Mouse (Mus musculus) limb, embryonic 13.5 days (tissue): ENCODE measurements around the gene Tinf2. TPM values are rescaled to one million over a fixed set of nuclear protein-coding genes. Genes with fewer than 3 reads are reported as not detected.
A peak's percentile ranks its signal among the peaks of the same experiment; 100 is the strongest.

Experiments used
- ATAC-seq: fragments of 200-750 bp; cut with Nextera tagmentation; 2 replicates; pipeline ENCODE4 v1.8.0; 2017; ENCODE audit warnings: low read depth, moderate number of reproducible peaks, moderate TSS enrichment; ENCODE audit not compliant: low FRiP score
- H3K27ac ChIP-seq: fragments of 300-500 bp; sonication (generic); 2 replicates; pipeline ENCODE4 v1.5.1; 2015; ENCODE audit warnings: inconsistent platforms, mild to moderate bottlenecking, moderate library complexity
- H3K27me3 ChIP-seq: fragments of 300-500 bp; sonication (generic); 2 replicates; pipeline ENCODE4 v1.6.1; 2015; ENCODE audit warnings: mild to moderate bottlenecking, inconsistent platforms
- H3K36me3 ChIP-seq: fragments of 300-500 bp; sonication (generic); 2 replicates; pipeline ENCODE4 v1.6.1; 2015; ENCODE audit warnings: inconsistent platforms, mild to moderate bottlenecking, moderate library complexity
- H3K4me1 ChIP-seq: fragments of 300-500 bp; sonication (generic); 2 replicates; pipeline ENCODE4 v1.6.1; 2015; ENCODE audit warnings: inconsistent platforms
- H3K4me2 ChIP-seq: fragments of 300-500 bp; sonication (generic); replicated peaks from 2 replicates; pipeline ENCODE4 v1.6.1; 2015; ENCODE audit warnings: inconsistent platforms, mild to moderate bottlenecking, moderate library complexity
- H3K4me3 ChIP-seq: fragments of 300-500 bp; sonication (generic); 2 replicates; pipeline ENCODE4 v1.5.1; 2015; ENCODE audit warnings: moderate library complexity, mild to moderate bottlenecking, inconsistent platforms
- H3K9ac ChIP-seq: fragments of 300-500 bp; sonication (generic); 2 replicates; pipeline ENCODE4 v1.6.1; 2015; ENCODE audit warnings: mild to moderate bottlenecking, inconsistent platforms
- H3K9me3 ChIP-seq: fragments of 300-500 bp; sonication (generic); 2 replicates; pipeline ENCODE4 v1.6.1; 2016; ENCODE audit warnings: inconsistent platforms
- WGBS: fragments of 180-500 bp; shearing (Covaris S2); methylation state at CpG from one replicate; pipeline ENCODE4 v1.1.7; 2015; 5-methylcytosine and 5-hydroxymethylcytosine counted together
- polyA plus RNA-seq: library from polyadenylated mRNA; unstranded; fragments of >200 nt; fragmentation: Nextera tagmentation; extraction: Ambion mirVana; gene quantifications from 2 replicates; pipeline ENCODE4 v1.2.1, GENCODE M21; 2015

The Tinf2 gene
- 43.4 and 44.0 TPM in 2 replicates for polyA plus RNA-seq

DNA sequence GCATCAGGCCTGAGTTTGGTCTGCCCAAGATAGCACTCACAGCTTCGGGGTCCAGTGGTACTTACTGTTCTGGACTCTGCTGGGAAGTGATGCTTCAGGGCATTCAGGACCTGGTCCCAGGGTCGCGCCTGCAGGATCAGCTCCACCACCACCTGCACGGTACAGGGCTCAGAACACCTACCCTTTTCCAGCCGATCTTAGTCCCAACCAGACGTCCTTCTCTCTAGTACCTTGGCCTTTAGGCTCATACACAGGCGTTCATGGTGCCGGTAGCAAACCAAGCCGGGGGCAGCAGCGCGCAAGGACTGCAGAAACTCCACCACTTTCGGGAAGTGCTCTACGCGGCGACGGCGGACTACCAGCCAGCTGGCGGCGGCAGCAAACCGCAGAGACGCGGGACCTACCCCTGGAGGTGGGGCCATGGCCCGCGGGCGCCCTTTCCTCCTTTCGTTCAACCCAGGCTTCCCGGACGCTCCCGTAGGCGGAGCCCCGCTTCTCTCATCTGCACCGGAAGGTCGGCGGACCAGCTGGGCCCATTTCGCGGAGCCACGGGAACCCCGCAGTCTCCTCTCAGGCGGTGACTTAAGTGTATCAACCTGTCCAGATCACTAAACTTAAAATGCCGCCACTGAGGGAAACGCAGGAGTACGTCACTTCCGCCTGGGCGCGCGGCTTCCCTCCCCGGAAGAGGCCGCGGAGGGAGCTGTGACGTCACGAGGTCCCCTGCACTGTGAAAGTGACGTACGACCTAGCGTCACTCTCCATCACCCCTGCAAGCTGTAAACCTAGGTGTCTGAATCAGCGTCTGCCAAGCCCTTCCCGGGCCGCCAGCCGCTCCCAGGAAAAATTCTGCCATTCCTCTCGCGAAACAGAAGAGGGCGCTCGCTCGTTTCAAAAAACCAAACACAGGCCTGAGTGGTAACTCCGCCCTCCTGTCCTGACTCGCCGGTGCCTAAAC, at the start of gene Tinf2:
Tinf2 (minus strand) TSS at position 661 of the 958 bp plus-strand sequence.
- peak within 1 kb of the TSS; percentile 82 for H3K27ac ChIP-seq
- peak within 1 kb of the TSS; percentile 81 for H3K4me2 ChIP-seq
- peak within 1 kb of the TSS; percentile 78 for H3K4me3 ChIP-seq
- WGBS: under 1% methylated on average over 66 of the region's 66 CpGs
- H3K9ac ChIP-seq: peak within 1 kb of the TSS; percentile 83
- peaks cover 10% of the 10 kb centered on the region for H3K4me1 ChIP-seq
- ATAC-seq: peak; percentile 97
- H3K36me3 ChIP-seq: peaks cover 41% of the 10 kb centered on the region
- H3K9me3 ChIP-seq: no peaks in the 10 kb centered on the region
- no peaks in the 10 kb centered on the region for H3K27me3 ChIP-seq

DNA sequence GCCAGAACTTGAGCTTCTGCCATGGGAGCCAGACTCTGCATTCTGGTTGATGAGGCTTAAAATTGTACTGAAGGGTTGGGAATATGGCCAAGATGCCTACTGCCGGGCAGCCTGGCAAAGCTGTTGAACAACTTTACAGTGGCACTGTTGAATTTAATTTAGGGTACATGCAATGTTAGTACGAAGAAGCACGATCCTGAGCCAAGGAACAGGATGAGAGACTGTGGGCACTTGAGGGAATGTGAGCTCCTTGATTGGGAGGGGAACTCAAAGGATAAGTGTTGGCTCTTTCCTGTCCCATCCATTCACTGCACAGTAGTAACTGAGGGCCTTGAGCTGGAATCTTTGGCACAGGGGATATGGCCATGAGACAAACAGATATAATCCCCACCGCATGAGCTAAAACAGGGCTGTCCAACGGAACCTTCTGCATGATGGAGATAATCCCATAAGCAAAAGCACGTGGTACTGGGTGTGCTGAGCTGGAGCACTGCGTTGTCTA, 49.0 kb upstream of the Tinf2 start:
- H3K4me1 ChIP-seq: no peaks in the 10 kb centered on the region
- ATAC-seq: no peak
- 83% methylated on average over 7 of the region's 7 CpGs for WGBS
- no peaks in the 10 kb centered on the region for H3K9me3 ChIP-seq
- H3K4me3 ChIP-seq: no peak overlapping the region
- H3K27ac ChIP-seq: no peak overlapping the region
- H3K27me3 ChIP-seq: no peaks in the 10 kb centered on the region
- no peak overlapping the region for H3K4me2 ChIP-seq
- no peak overlapping the region for H3K9ac ChIP-seq
- no peaks in the 10 kb centered on the region for H3K36me3 ChIP-seq

DNA sequence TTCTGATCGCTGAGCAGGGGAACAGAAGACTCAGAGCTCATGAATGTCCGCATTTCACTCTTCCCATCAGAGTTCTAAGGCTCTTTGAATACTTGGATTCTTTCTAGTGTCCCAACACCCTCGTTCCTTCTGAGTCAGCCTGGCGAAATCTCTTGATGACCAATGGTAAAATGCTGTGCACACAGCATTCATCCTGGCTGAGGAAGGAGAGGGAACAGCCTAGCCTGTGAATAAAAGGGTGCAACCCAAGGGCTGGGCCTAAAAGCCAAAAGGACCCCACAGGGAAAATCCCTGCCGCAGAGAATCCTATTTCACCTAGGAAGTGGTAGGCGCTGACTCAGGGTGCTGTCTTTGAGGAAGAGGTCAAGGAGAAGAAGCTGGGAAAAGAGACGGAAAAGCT, 48.5 kb upstream of the Tinf2 start:
- H3K9me3 ChIP-seq: no peaks in the 10 kb centered on the region
- no peak overlapping the region for H3K4me3 ChIP-seq
- H3K27ac ChIP-seq: no peak overlapping the region
- H3K4me2 ChIP-seq: no peak overlapping the region
- ATAC-seq: no peak
- no peaks in the 10 kb centered on the region for H3K36me3 ChIP-seq
- no peaks in the 10 kb centered on the region for H3K4me1 ChIP-seq
- H3K27me3 ChIP-seq: no peaks in the 10 kb centered on the region
- no peak overlapping the region for H3K9ac ChIP-seq
- WGBS: 82% methylated on average over 7 of the region's 7 CpGs

DNA sequence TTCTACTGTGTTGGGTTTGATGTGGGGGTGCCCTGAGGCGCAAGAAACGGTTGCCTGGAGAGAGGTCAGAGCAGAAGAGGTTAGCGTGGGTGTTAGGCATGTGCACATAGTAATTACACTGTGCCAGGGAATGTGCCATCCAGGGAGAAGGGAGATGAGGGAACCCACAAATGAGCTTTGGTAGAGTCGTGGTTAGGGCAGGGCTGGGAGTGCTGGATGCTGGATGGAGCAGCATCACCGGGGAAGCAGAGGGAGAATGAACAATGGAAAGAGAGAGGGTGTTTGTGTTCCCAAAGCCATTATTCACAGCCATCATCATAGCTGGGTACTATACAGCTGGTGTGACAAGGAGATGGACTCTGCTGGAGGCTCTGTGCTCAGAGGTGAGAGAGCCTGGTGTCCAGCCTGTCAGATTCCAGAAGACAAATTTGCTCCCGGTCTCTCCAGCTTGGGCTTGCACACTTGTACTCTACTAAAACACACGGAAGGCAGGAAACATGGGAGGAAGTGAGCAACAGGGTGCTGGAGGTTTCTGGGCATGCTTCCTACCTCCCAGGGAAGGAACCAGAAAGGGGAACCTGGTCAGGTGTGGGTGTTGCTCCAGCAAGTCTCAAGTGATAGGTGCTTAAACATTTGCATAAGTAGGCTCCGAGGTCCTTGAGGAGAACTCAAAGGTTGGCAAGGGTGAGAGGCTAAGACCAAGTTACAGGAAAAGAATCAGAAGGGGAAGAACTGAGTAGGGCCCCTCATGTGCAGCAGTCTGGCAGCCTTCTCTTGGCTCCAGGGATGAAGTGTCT, 46.5 kb upstream of the Tinf2 start:
- 69% methylated on average over 8 of the region's 8 CpGs for WGBS
- Histone ChIP-seq H3K9ac (no peak overlapping the region), H3K4me1 (no peaks in the 10 kb centered on the region), H3K4me2 (no peak overlapping the region), H3K36me3 (no peaks in the 10 kb centered on the region), H3K27me3 (no peaks in the 10 kb centered on the region), H3K4me3 (no peak overlapping the region), H3K9me3 (no peaks in the 10 kb centered on the region), H3K27ac (no peak overlapping the region)
- ATAC-seq: no peak

DNA sequence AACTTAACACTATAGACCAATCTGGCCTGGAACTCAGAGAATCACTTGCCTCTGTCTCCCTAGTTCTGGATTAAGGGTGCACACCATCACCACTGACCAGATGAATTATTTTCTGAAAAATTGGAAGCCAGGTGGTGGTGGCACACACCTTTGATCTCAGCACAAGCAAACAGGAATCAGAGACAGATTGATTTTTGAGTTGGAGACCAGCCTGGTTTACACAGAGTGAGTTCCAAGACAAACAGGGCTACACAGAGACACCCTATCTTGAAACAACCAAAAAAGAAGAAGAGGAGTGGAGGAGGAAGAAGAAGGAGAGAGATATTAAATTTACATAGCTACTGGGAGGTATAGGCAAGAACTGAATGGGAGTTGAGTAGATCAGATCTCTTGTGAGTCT, 44.6 kb upstream of the Tinf2 start:
- no peak overlapping the region for H3K4me2 ChIP-seq
- H3K27me3 ChIP-seq: no peaks in the 10 kb centered on the region
- no peaks in the 10 kb centered on the region for H3K9me3 ChIP-seq
- ATAC-seq: no peak
- H3K36me3 ChIP-seq: no peaks in the 10 kb centered on the region
- H3K4me3 ChIP-seq: no peak overlapping the region
- no peak overlapping the region for H3K27ac ChIP-seq
- no peak overlapping the region for H3K9ac ChIP-seq
- peaks cover 6% of the 10 kb centered on the region; the same call in 1 of the 2 replicates for H3K4me1 ChIP-seq

DNA sequence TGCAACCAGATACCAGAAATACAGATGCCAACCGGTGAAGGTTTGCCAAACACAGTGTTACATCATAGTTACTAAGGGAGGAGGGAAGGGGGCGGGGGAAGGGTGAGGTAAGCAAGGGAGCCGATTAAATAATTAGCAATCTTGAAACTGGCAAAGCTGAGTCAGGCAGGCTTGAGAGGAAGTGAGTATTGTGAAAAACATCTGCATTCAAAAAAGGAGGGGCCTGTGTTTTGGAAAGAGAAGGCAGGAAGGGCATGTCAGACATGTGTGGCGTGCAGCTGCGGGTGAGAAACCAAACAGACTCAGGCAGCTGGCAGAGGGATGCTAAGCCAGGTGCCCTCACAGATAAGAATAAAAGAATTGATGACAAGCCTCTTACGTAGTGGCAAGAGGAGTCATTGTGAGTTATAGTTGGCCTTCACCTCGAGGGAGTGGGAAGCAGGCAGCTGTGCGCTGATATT, 42.8 kb upstream of the Tinf2 start:
- Histone ChIP-seq H3K27ac (no peak overlapping the region), H3K9me3 (no peaks in the 10 kb centered on the region), H3K9ac (no peak overlapping the region), H3K27me3 (no peaks in the 10 kb centered on the region), H3K4me2 (no peak overlapping the region), H3K4me3 (no peak overlapping the region), H3K4me1 (peaks cover 14% of the 10 kb centered on the region; the same call in 1 of the 2 replicates), H3K36me3 (peaks cover 7% of the 10 kb centered on the region; the same call in 1 of the 2 replicates)
- WGBS: 64% methylated on average over 8 of the region's 8 CpGs
- ATAC-seq: no peak

DNA sequence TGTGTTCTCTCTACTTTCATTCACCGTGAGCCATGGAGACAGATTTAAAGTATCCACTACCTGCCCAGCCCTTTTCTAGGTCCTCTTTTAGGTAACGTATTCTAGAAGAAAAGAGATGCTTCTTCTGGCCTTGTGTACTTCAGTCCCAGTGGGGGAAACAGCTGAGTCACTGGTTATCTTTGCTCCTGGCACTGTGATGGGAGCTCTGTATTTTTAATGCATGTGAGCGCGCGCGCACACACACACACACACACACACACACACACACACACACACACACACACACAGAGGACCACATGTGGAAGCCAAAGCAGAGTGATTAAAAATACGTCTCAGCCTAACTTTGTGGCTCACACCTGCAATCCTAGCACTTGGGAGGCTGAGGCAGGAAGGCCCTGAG, 41.8 kb upstream of the Tinf2 start:
- H3K36me3 ChIP-seq: peaks cover 16% of the 10 kb centered on the region
- 88% methylated on average over 7 of the region's 7 CpGs for WGBS

DNA sequence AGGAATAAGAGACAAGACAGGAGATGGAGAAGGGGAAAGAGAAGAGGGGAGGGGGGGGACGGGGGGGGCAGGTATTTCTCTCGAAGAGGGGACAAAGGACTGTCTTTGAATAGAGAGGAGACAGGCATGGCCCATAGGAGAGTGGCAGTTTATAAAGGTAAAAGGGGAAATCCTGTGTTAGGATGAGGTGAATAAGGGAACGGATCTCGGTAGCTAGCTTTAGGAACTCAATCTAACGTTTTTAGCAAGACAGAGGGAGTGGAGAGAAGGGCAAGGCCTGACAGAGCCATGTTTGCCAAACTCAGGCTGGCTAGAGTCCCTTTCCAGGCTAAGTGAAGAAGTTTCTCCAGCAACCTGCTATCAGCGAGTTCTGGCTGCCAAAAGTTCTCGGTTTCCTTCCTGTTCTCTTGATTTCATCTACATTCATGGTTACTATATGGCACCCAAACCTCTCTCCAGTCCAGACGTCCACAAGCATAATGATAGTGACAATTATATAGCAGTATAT, 40.9 kb upstream of the Tinf2 start:
- Histone ChIP-seq H3K4me2 (peak overlapping the region; percentile 69), H3K4me1 (peaks cover 14% of the 10 kb centered on the region; the same call in 1 of the 2 replicates), H3K27ac (no peak overlapping the region), H3K4me3 (peak overlapping the region; percentile 77), H3K9me3 (no peaks in the 10 kb centered on the region), H3K27me3 (no peaks in the 10 kb centered on the region), H3K36me3 (peaks cover 23% of the 10 kb centered on the region), H3K9ac (peak overlapping the region; percentile 71)
- ATAC-seq: no peak; the same call in 1 of the 2 replicates
- 56% methylated on average over 8 of the region's 8 CpGs for WGBS

More for the DNA sequence above, 41.8 kb upstream of the Tinf2 start:
- Histone ChIP-seq H3K4me1 (peaks cover 14% of the 10 kb centered on the region; the same call in 1 of the 2 replicates), H3K4me3 (no peak overlapping the region), H3K27me3 (no peaks in the 10 kb centered on the region), H3K9ac (no peak overlapping the region), H3K9me3 (no peaks in the 10 kb centered on the region), H3K27ac (no peak overlapping the region), H3K4me2 (no peak overlapping the region)
- ATAC-seq: no peak

DNA sequence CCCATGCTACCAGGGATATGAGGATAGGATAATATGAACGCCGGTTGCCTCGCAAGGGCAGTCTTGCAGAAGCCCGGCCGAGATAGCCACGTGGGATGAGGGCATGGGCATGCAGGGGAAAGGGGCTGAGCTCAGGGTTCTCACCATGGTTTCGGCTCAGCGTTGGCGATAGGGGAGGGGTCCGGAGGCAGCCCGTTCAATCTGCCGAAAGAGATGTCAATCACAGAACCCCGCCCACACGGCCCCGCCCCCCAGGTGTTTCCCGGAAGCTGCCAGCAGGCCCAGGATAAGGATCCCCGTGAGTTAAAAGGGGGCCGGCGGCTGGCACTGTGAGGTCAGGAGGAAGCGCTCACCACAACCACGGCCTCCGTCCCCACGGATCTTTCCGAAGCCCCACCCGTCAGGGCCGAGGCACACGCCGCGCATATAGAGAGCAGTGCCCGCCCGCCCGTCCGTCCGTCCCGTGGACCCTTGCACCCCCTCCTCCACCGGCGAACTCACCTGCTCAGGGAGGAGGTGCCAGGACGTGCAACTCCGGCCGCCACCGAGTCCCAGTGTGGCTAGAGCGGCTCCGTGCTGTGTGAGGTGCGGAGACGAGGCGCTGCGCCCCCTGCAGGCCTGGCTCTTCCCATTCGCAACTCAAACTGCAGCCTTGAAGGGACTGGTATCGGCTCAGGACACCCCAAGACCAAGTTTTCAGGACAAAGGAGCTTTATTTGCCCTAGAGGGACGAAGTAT, 40.2 kb upstream of the Tinf2 start, which contains the start of gene Rabggta:
Rabggta (minus strand) TSS at position 564 of the 738 bp plus-strand sequence.
- under 1% methylated on average over 50 of the region's 50 CpGs for WGBS
- Histone ChIP-seq H3K27ac (peak within 1 kb of the TSS; percentile 75), H3K27me3 (no peaks in the 10 kb centered on the region)

DNA sequence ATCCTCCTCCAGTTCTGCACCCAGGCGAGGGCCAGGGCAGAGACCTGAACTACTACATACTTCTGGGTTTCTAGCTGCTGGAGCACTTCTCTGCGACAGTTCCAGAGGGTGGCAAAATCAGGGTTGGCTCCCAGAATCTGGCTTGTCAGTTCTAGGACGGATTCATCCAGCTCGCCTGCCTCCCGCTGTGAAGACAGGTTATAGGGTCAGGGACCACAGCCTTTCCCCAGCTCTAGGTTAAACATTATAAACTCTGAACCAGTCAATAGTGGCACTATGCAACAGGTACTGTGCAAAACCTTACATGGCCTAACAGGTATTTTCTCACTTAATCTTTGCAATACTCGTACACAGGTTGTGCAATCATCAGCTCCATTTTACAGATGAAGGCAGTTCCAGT, 39.5 kb upstream of the Tinf2 start:
- ATAC-seq: no peak
- peak overlapping the region; percentile 77 for H3K4me3 ChIP-seq
- no peak overlapping the region for H3K27ac ChIP-seq
- peaks cover 38% of the 10 kb centered on the region for H3K36me3 ChIP-seq
- H3K27me3 ChIP-seq: no peaks in the 10 kb centered on the region
- peak overlapping the region; percentile 69 for H3K4me2 ChIP-seq
- no peaks in the 10 kb centered on the region for H3K9me3 ChIP-seq
- 75% methylated on average over 6 of the region's 6 CpGs for WGBS
- peak overlapping the region; percentile 71; the same call in 1 of the 2 replicates for H3K9ac ChIP-seq
- peaks cover 14% of the 10 kb centered on the region; the same call in 1 of the 2 replicates for H3K4me1 ChIP-seq

More for the DNA sequence above, 40.2 kb upstream of the Tinf2 start, which contains the start of gene Rabggta:
- Histone ChIP-seq H3K9ac (peak within 1 kb of the TSS; percentile 71), H3K9me3 (no peaks in the 10 kb centered on the region), H3K4me3 (peak within 1 kb of the TSS; percentile 77), H3K4me2 (peak within 1 kb of the TSS; percentile 69), H3K36me3 (peaks cover 30% of the 10 kb centered on the region), H3K4me1 (peaks cover 14% of the 10 kb centered on the region; the same call in 1 of the 2 replicates)
- ATAC-seq: peak; percentile 97

DNA sequence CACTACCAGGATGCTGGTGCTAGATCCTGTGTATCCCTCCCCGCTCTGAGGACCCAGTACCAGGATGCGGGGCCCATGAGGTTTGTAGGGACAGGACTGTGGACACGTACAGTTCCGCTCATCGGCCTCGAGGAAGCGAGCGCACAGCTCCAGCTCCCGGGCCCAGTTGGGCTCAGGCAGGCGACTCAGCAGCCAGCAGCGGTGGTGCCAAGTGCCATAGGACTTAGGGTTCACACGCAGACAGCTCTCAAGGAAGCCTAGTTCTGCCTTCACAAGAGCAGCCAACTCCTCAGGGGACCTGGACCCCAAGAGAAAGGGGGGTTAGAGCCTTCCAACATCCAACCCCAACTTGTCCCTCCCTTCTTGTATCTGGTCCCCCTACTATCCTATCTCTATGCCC, 39.0 kb upstream of the Tinf2 start:
- 91% methylated on average over 12 of the region's 12 CpGs for WGBS
- Histone ChIP-seq H3K4me2 (peak overlapping the region; percentile 69), H3K27me3 (no peaks in the 10 kb centered on the region), H3K36me3 (peaks cover 40% of the 10 kb centered on the region), H3K4me1 (peaks cover 14% of the 10 kb centered on the region; the same call in 1 of the 2 replicates), H3K27ac (no peak overlapping the region), H3K4me3 (no peak overlapping the region; the same call in 1 of the 2 replicates), H3K9ac (0 out of 2 replicates have a peak overlapping the region, but pooled peaks have one; percentile 71), H3K9me3 (no peaks in the 10 kb centered on the region)
- ATAC-seq: no peak
